Mouse (Mus musculus) mouse embryonic stem cell (cell line): ENCODE data around the gene Kmt2d.

Experiments used
- in situ Hi-C, 2 experiments: fragments of 300-500 bp; cut with MboI; formaldehyde crosslinking; loops; 1 replicate in 1 of 2; 3 replicates in 1 of 2; pipeline ENCODE4 v1.14.3; 2019 to 2020; ENCODE audit warnings: low sequenced_read_pairs in 2 of 2, low pct_unique_long_range_greater_than_20kb in 1 of 2, mixed read lengths in 1 of 2; ENCODE audit not compliant: unreplicated experiment in 1 of 2

Kmt2d gene

DNA sequence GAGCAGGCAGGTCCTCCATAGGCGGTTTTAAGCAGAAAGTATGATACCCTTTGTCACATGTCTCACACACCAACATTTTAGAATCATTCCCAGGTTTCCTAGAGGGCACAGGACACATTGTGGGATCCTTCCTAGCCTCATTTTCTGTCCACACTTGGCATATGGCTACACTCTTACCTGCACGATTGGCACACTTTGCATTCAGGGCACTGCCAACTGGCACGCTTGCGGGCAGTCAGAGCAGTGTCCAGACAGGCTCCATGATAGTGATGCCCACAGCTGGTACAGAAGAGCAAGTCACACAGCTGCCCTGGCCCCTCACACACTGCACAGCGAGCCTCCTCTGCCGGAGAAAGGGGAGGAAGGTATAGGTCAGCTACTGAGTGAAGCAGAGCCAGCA lies 6.1 kb downstream of the Kmt2d start:
- in situ Hi-C loops = no loop called here

- in situ Hi-C loops = no loop called here
These were observed 7.5 kb downstream of the Kmt2d start for GRCm38 (mm10) chr15:98863451-98863958.

- in situ Hi-C loops = no loop called here
These were observed 9.1 kb downstream of the Kmt2d start for GRCm38 (mm10) chr15:98861701-98862410.

DNA sequence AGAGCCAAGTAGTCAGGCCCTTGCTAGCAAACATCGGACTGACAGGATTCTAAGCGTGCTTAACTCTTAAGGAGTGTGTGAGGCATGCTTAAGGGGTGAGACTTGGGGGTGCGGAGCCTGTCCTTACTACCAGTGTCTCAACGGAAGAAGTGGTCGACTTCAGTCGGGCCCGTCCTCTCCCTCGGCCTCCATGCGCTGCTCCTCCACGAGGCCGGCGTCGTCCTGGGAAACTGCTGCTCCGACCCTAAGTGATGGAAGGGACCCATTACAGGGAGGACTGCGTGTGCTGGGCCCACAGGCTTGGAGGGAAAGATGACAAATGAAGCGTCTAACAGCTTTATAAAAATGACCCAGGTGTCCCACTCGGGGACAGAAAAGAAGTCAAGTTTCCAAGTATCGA lies 10.1 kb downstream of the Kmt2d start:
- in situ Hi-C loops = no loop called here

- in situ Hi-C loops = no loop called here
These were observed 11.5 kb downstream of the Kmt2d start for GRCm38 (mm10) chr15:98859319-98860043.

DNA sequence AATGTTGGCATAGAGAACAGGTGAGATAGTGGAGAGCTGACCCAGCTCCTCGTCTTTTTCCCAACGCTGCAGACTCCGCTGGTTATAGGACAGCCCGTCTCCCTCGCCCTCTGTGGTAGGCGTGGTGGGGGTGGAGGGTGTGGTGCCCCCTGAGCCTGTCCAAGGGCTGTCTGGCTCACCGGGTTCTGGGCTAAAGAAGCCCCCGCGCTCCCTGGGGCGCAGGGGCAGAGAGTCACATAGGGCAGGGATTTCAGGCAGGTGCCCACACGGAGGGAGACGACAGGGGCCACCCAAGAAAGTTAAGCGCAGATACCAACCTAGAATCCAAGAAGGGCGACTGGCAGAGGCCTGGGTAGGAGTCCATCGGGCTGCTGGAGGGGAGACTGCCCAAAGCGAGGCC lies 16.8 kb downstream of the Kmt2d start:
- in situ Hi-C loops = no loop called here

DNA sequence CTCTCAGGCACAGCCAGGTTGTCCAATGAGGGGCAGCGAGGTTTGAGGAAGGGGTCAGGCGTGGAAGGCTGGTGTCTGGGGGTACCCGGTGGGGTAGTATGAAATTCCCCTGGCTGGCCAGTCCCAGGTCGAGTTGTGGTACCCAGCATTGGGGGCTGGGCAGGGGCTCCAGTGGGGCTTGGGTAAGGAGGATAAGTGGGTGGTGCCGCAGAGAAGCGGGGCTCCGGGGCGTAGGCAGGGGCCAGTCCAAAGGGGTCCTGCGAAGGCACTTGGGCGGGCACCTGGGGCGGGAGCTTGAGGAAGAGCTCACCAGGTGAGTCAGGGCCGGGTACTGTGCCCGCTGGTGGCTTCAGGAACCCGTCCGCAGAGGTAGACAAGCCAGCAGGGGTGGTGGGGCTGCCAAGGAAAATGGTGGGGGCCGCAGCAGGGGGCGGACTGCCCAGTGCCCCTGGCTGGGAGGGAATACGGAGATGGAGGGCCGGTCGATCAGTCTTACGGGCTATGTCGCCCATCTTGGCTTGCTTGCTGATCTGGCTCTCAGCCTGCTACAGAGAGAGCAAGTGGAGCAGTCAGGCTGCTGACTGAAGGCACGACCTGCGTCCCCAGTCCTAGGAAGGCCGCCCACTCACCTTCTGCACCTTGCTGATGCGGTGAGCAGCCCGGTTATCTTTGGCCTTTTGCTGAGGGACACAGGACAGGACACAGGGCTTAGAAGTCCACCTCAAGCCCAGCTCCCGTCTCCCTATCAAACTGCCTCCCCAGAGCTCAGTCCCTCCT lies 17.7 kb downstream of the Kmt2d start:
- in situ Hi-C loops = no loop called here

DNA sequence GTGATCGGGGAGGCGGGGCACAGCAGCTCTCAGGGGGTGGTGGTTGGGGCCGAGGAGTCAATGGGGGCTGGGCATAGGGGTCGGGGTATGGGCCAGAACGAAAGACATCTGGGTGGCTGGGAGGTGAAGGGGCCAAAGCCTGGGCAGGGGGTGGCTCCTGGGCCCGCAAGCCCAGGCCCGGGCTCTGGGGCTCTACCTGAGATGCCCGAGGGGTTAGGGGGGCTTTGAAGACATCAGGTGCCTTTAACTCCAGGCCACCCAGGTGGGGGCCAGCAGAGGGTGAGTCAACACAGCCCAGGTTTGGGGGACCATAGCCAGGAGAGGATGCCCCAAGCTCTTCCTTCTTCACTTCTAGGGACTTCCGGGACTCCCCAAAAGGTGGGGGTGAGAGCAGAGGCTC lies 18.3 kb downstream of the Kmt2d start:
- in situ Hi-C loops = no loop called here

DNA sequence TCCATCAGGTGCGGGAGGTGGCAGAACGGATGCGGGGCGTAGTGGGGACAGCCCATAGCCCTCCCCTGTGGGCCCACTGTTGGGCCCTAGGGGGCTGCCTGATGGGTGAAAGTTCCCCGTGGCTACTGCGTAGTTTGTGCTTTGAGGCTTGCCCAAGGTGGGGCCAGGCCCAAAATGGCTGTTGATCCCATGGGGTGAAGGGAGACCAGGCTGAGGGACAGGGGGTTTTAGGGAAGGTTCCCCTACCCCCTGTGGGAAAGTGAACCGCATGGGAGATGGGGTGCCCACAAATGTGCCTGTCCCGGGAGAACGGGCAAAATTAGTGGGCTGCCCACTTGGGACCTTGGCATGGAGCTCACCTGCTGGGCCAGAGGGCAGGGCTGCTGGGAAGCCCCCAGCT lies 18.9 kb downstream of the Kmt2d start:
- in situ Hi-C loops = no loop called here

DNA sequence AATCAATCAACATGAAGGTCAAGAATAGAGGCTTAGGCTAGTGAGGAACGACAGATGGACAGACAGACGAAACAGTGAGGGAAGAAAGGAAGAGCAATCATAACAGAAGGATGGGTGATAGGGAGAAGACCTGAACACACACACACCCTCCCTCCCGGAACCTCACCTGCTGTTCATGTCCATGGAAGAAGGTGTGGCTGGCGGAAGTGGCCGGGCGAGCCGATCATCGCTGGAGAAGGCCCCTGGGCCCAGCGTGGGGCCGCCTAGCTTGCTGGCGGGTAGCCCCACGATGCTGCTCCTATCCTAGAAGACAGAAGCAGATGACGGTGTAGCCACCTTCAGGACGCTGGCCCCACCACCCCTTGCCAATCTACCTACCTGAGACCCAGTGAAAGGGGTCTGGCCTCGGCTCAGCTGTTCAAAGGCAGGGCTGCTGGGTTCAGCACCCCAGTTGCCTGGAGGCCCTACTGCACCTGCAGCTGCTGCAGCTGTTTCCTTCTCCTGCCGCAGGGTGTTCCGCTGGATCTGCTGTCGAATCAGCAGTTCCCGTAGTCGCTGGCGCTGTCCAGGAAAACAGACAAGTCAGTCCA lies 19.7 kb downstream of the Kmt2d start:
- in situ Hi-C loops = no loop called here

- in situ Hi-C loops = no loop called here
These were observed 20.3 kb downstream of the Kmt2d start for GRCm38 (mm10) chr15:98850668-98851067.

DNA sequence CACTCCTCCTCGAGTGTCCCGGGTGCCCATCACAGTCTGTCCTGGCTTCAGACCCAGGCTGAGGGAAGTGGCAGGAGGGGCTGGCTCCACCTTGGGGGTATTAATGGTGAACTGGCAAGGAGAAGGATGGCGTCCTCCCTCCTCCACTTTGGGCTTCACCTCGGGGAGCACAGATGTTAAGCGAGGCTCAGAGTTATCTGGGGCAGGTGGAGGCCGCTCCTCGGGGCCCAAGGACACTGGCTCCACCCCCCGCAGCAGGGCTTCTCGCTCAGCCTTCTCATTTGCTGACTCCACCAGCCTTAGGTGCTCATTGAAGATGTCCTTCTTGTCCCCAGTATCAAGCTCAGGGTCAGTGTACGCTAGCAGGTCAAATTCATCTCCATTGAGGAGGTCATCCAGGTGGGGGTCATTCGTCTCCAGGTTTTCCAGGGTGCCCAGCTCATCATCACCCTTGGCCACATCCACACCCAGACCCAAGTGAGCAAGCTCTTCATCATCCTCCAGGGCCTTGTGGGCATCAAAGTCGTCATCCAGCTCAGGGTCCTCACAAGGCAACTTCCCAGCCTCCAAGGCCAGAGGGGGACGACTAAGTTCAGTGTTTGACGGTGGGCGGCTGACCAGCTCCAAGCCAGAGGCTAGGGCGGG lies 20.9 kb downstream of the Kmt2d start:
- in situ Hi-C loops = no loop called here

GRCm38 (mm10) chr15:98849165-98849564 lies 21.8 kb downstream of the Kmt2d start:
- in situ Hi-C loops = no loop called here

- in situ Hi-C loops = no loop called here
These were observed 24.9 kb downstream of the Kmt2d start for GRCm38 (mm10) chr15:98846140-98846539.

- in situ Hi-C loops = no loop called here
These were observed 25.9 kb downstream of the Kmt2d start for GRCm38 (mm10) chr15:98845149-98845548.

- in situ Hi-C loops = no loop called here
These were observed 27.3 kb downstream of the Kmt2d start for GRCm38 (mm10) chr15:98843595-98844223.

- in situ Hi-C loops = no loop called here
These were observed 31.1 kb downstream of the Kmt2d start for GRCm38 (mm10) chr15:98839671-98840585.
